Mouse (Mus musculus) liver, postnatal 0 days (tissue): ENCODE measurements around the gene Tnfsf9. TPM values are rescaled to one million over a fixed set of nuclear protein-coding genes. Genes with fewer than 3 reads are reported as not detected.

Experiments used
- ATAC-seq: fragments of 200-750 bp; cut with Nextera tagmentation; 2 replicates; pipeline ENCODE4 v1.8.0; 2017; ENCODE audit warnings: mild to moderate bottlenecking, moderate library complexity
- DNase-seq: peaks from one replicate; pipeline ENCODE4 v3.0.0-alpha.2; 2016
- H3K27ac ChIP-seq: fragments of 300-500 bp; sonication (generic); 2 replicates; pipeline ENCODE4 v1.5.1; 2014; ENCODE audit warnings: antibody characterized with exemption, moderate library complexity, mild to moderate bottlenecking, low read depth
- H3K27me3 ChIP-seq: fragments of 300-500 bp; sonication (generic); 2 replicates; pipeline ENCODE4 v1.6.1; 2014; ENCODE audit warnings: low read length, control low read depth, mixed read lengths; ENCODE audit not compliant: insufficient read depth
- H3K36me3 ChIP-seq: fragments of 300-500 bp; sonication (generic); replicated peaks from 2 replicates; pipeline ENCODE4 v1.6.1; 2014; ENCODE audit warnings: mild to moderate bottlenecking, control low read depth, low read length, moderate library complexity, mixed read lengths; ENCODE audit not compliant: insufficient read depth
- H3K4me1 ChIP-seq: fragments of 300-500 bp; sonication (generic); 2 replicates; pipeline ENCODE4 v1.6.1; 2014; ENCODE audit warnings: antibody characterized with exemption, mild to moderate bottlenecking, control low read depth; ENCODE audit not compliant: insufficient read depth
- H3K4me2 ChIP-seq: fragments of 300-500 bp; sonication (generic); 2 replicates; pipeline ENCODE4 v1.6.1; 2014; ENCODE audit warnings: low read depth, mild to moderate bottlenecking, low read length, moderate library complexity, mixed read lengths
- H3K4me3 ChIP-seq: fragments of 300-500 bp; sonication (generic); 2 replicates; pipeline ENCODE4 v1.5.1; 2014; ENCODE audit warnings: low read depth, low read length
- H3K9ac ChIP-seq: fragments of 300-500 bp; sonication (generic); replicated peaks from 2 replicates; pipeline ENCODE4 v1.6.1; 2014; ENCODE audit warnings: mild to moderate bottlenecking, moderate library complexity
- H3K9me3 ChIP-seq: fragments of 300-500 bp; sonication (generic); 2 replicates; pipeline ENCODE4 v1.6.1; 2016; ENCODE audit warnings: mild to moderate bottlenecking, control low read depth, low read length, mixed read lengths
- CTCF ChIP-seq: sonication (generic); IDR thresholded peaks from 2 replicates; pipeline ENCODE4 v1.5.1; 2016; ENCODE audit warnings: antibody characterized with exemption, low read depth
- EP300 ChIP-seq: IDR thresholded peaks from 2 replicates; pipeline ENCODE4 v1.6.1; 2016; ENCODE audit warnings: antibody characterized with exemption, low read depth, mild to moderate bottlenecking
- WGBS: fragments of 180-500 bp; shearing (Covaris S2); extraction: QIAGEN DNeasy Blood & Tissue Kit; methylation state at CpG from one replicate; pipeline ENCODE4 v1.1.7; 2014; ENCODE audit not compliant: insufficient replicate concordance; 5-methylcytosine and 5-hydroxymethylcytosine counted together
- polyA plus RNA-seq: library from polyadenylated mRNA; unstranded; fragments of >200 nt; fragmentation: Nextera tagmentation; extraction: Ambion mirVana; gene quantifications from 2 replicates; pipeline ENCODE4 v1.2.1, GENCODE M21; 2015

Gene Tnfsf9
- polyA plus RNA-seq, 1 experiment from 2014 or later, result 0.56 TPM

DNA sequence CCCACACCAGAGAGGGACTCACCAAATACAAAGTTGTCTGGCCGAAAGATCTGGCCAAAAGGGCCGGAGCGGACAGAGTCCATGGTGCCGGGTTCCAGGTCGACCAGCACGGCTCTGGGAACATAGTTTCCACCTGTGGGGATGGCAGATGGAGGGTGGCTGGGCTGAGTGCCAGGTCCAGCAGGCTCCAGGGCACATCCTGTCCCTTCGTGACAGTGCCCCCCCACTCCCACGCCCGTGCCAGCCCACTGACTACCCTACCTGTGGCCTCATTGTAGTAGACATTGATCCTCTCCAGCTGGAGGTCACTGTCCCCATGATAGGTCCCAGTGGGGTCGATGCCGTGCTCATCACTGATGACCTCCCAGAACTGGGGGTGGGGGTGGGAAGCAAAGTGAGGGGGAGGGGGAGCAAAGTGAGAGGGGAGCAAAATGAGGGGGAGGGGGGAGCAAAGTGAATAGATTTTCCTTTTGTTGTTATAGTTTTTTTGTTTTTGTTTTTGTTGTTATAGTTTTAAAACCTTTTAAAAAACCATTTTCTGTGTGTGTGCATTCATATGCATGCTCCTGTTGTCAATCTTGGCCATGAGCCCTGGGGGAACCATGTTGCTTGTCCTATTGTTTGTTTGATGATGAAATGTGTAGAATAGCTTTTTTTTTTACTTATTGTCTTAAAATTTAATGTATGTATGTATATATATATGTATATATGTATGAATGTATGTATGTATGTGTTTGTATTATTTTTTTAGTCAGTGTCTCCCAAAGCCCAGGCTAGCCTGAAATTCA lies 19.0 kb upstream of the Tnfsf9 start:
- H3K36me3 ChIP-seq, result no peaks in the 10 kb centered on the region
- no peak overlapping the region for H3K4me3 ChIP-seq
- 76% methylated on average over 11 of the region's 11 CpGs for whole genome bisulfite sequencing
- no peak overlapping the region for H3K9ac ChIP-seq
- DNase-seq (no peak), ATAC-seq (peak; percentile 50)
- H3K9me3 ChIP-seq, result no peaks in the 10 kb centered on the region
- peaks cover 21% of the 10 kb centered on the region for H3K27me3 ChIP-seq
- no peak overlapping the region for H3K4me2 ChIP-seq
- TF ChIP-seq EP300 (no peak), CTCF (no peak)
- no peak overlapping the region for H3K27ac ChIP-seq
- H3K4me1 ChIP-seq, result peaks cover 5% of the 10 kb centered on the region

DNA sequence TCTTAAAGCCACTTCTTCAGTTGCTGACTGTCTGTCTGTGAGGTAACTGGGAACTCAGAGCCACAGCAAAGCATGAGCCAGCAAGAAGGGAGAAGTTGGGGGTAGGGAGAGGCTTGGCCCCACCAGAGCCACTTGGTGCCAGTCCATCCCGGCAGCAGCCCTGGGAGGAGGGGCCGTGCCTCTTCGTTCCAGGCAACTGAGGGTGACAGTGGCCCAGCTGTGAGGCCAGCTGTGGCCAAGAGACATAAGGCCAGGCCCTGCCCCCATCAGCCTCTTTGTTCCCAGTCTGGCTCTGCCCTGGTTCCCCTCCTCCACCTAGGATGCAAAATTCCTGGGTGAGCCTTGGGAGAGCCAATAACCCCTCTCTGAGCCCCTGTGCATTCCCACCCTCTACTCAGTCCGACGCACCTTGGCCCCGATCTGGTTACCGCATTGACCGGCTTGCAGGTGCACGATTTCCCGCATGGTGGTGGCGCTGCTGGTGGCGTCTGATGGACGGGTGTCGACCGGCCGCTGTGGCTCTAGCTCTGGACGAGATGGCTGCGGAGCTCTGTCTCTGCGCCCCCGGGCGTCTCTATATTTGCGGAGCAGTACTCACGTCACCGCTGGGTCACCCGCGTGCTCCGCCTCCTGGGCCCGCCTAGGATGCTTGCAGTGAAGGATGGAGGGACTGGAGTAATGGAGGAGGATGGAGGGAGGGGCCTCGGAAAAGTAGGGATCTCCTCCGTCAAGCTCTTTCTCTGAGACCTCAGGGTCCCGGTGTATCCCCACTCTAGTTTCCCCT lies 17.9 kb upstream of the Tnfsf9 start, which contains the start of gene Tubb4a:
Tubb4a (minus strand) TSS at position 734 of the 784 bp plus-strand sequence.
- H3K4me3 ChIP-seq, result no peak within 1 kb of the TSS
- no peak for ATAC-seq
- 6% methylated on average over 31 of the region's 31 CpGs for WGBS

GRCm38 (mm10) chr17:57094222-57094621 lies 10.9 kb upstream of the Tnfsf9 start:
- WGBS, result 78% methylated on average over 3 of the region's 3 CpGs
- H3K4me3 ChIP-seq, result no peak overlapping the region
- no peak overlapping the region for H3K9ac ChIP-seq
- no peaks in the 10 kb centered on the region for H3K36me3 ChIP-seq
- H3K4me2 ChIP-seq, result no peak overlapping the region
- TF ChIP-seq EP300 (no peak), CTCF (no peak)
- H3K27ac ChIP-seq, result no peak overlapping the region
- H3K27me3 ChIP-seq, result no peaks in the 10 kb centered on the region
- DNase-seq (no peak), ATAC-seq (no peak)
- H3K4me1 ChIP-seq, result no peaks in the 10 kb centered on the region
- H3K9me3 ChIP-seq, result no peaks in the 10 kb centered on the region

More for the DNA sequence above, 17.9 kb upstream of the Tnfsf9 start, which contains the start of gene Tubb4a:
- H3K4me2 ChIP-seq, result peak within 1 kb of the TSS; percentile 38; the same call in 1 of the 2 replicates
- H3K4me1 ChIP-seq, result peaks cover 5% of the 10 kb centered on the region
- H3K36me3 ChIP-seq, result no peaks in the 10 kb centered on the region
- TF ChIP-seq EP300, result no peak
- TF ChIP-seq CTCF, result no peak
- no peak within 1 kb of the TSS for H3K27ac ChIP-seq
- no peak for DNase-seq
- H3K9me3 ChIP-seq, result no peaks in the 10 kb centered on the region
- H3K9ac ChIP-seq, result no peak within 1 kb of the TSS
- H3K27me3 ChIP-seq, result peaks cover 21% of the 10 kb centered on the region

DNA sequence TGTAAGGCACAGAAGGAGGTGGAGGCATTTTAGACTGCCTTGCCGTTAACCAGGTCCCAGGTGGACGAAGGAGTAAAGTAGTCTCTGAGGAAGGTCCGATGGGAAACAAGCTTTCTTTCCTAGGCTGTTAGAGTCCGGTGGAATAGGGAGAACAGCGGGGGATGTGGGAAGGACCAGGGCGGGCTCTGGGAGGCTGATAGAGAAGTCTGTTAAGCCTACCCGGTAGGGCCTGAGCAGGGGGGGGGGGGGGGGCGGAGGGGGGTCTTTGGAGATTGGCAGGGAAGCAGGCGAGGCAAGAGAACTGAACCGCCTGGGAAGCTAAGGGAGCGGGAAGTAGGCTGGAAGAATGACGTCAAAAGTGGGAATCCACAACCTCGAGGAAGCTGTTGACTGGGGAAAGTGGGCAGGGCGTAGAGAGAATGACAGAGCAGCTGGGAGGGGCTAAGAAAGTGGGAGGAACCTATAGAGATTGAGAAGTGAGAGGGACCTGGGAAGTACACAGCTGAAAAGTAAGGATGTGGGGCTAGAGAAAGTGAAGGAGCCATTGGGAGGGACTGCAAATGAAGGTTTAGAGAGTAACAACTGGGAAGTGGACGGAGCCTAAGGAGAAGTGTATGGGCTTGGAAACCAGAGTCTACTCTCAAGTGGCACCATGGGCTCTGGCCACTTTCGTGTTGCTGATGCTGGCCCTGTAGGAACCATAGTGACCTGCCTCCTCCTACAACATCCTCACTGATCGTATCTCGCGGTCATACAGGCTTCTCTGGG lies 9.1 kb upstream of the Tnfsf9 start:
- no peak overlapping the region for H3K9ac ChIP-seq
- WGBS, result 6% methylated on average over 18 of the region's 19 CpGs
- H3K4me1 ChIP-seq, result peaks cover 5% of the 10 kb centered on the region; the same call in 1 of the 2 replicates
- DNase-seq (peak; percentile 54), ATAC-seq (peak; percentile 58)
- H3K27ac ChIP-seq, result no peak overlapping the region
- TF ChIP-seq EP300 (no peak), CTCF (no peak)
- H3K4me3 ChIP-seq, result no peak overlapping the region
- no peaks in the 10 kb centered on the region for H3K9me3 ChIP-seq
- no peaks in the 10 kb centered on the region for H3K36me3 ChIP-seq
- H3K27me3 ChIP-seq, result no peaks in the 10 kb centered on the region
- peak overlapping the region; percentile 34 for H3K4me2 ChIP-seq

GRCm38 (mm10) chr17:57096623-57096920 lies 8.6 kb upstream of the Tnfsf9 start:
- H3K36me3 ChIP-seq, result no peaks in the 10 kb centered on the region
- TF ChIP-seq CTCF, result peak; percentile 93
- TF ChIP-seq EP300, result no peak
- DNase-seq, result peak; percentile 86
- H3K27ac ChIP-seq, result no peak overlapping the region
- no peak overlapping the region for H3K4me3 ChIP-seq
- ATAC-seq, result peak; percentile 60
- peaks cover 5% of the 10 kb centered on the region; the same call in 1 of the 2 replicates for H3K4me1 ChIP-seq
- H3K27me3 ChIP-seq, result no peaks in the 10 kb centered on the region
- peak overlapping the region; percentile 34 for H3K4me2 ChIP-seq
- 2% methylated on average over 11 of the region's 11 CpGs for WGBS
- no peak overlapping the region for H3K9ac ChIP-seq
- H3K9me3 ChIP-seq, result no peaks in the 10 kb centered on the region

- no peak overlapping the region for H3K27ac ChIP-seq
- TF ChIP-seq EP300, result no peak
- TF ChIP-seq CTCF, result no peak
- DNase-seq (no peak), ATAC-seq (peak; percentile 31; the same call in 1 of the 2 replicates)
- H3K4me2 ChIP-seq, result no peak overlapping the region
- H3K4me1 ChIP-seq, result peaks cover 5% of the 10 kb centered on the region; the same call in 1 of the 2 replicates
- no peak overlapping the region for H3K4me3 ChIP-seq
- no peaks in the 10 kb centered on the region for H3K36me3 ChIP-seq
- H3K9me3 ChIP-seq, result no peaks in the 10 kb centered on the region
- no peaks in the 10 kb centered on the region for H3K27me3 ChIP-seq
- no peak overlapping the region for H3K9ac ChIP-seq
- 52% methylated on average over 5 of the region's 5 CpGs for WGBS
Measured at GRCm38 (mm10) chr17:57098321-57098720, 6.8 kb upstream of the Tnfsf9 start.
